Mouse (Mus musculus) heart, adult 2 months (tissue): ENCODE measurements at regions not wholly inside any gene's neighbourhood (a gene's known extent, or its start where the extent isn't known, plus 50 kb on each side); places are given as distances from the start of the nearest gene placed in this dataset.

Experiments
- CTCF ChIP-seq: fragments of 200-600 bp; IDR thresholded peaks from 2 replicates; pipeline ENCODE4 v1.8.1; 2022; ENCODE audit warnings: antibody characterized with exemption, mild to moderate bottlenecking, moderate library complexity
- EP300 ChIP-seq: fragments of 200-500 bp; IDR thresholded peaks from 2 replicates; pipeline ENCODE4 v1.6.1; 2011; ENCODE audit warnings: low read depth, low read length, control low read depth; ENCODE audit not compliant: insufficient read depth
- POLR2A ChIP-seq: fragments of 200-500 bp; IDR thresholded peaks from 2 replicates; pipeline ENCODE4 v1.6.1; 2011; ENCODE audit warnings: mild to moderate bottlenecking, low read depth, low read length, control low read depth; ENCODE audit not compliant: insufficient read depth

DNA sequence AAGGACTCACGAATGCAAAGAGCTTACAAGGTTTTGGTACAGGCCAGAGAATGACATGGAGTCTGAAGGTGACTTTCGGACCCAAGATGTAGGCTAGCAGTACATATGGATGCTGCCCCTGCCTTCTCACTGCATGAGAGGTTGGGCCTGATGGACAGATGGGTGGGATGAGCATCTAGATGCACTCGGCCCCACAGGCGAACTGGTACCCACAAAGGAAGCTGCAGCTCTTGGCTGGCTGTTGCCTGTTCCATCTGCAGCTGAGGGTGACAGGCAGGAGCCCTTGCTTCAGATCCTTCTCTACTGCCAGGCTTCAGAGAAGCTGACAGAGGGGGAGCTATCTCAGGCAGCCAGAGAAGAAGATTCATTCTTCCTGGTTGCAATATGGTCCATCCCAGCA lies 216.8 kb upstream of the Tas2r119 start:
- TF ChIP-seq CTCF = no peak
- no peak for TF ChIP-seq EP300
- no peak for TF ChIP-seq POLR2A
